Mouse (Mus musculus) heart, postnatal 4 days (tissue): Measurements from ENCODE around the gene Hipk4. TPM values are rescaled to one million over a fixed set of nuclear protein-coding genes. Genes with fewer than 3 reads are reported as not detected.

Experiments
- DNase-seq: peaks from one replicate; pipeline ENCODE4 v3.0.0; 2021
- total RNA-seq, 2 experiments: library from RNA; stranded (reverse); gene quantifications; 2 replicates each; pipeline ENCODE4 v1.2.3; 2021

Gene Hipk4
- total RNA-seq: 1 to 10 TPM in 1 of 2 experiments, under 1 TPM in 1; 0.83 to 1.0 TPM

- no peak for DNase-seq
Observed at GRCm38 (mm10) chr7:27522967-27523366, at the start of gene Hipk4. Hipk4 (plus strand) TSS chr7:27523267.

- no peak for DNase-seq
Observed at GRCm38 (mm10) chr7:27473835-27474489, 49.1 kb upstream of the Hipk4 start.

GRCm38 (mm10) chr7:27474490-27474954, 48.5 kb upstream of the Hipk4 start:
- DNase-seq: peak; percentile 99

DNA sequence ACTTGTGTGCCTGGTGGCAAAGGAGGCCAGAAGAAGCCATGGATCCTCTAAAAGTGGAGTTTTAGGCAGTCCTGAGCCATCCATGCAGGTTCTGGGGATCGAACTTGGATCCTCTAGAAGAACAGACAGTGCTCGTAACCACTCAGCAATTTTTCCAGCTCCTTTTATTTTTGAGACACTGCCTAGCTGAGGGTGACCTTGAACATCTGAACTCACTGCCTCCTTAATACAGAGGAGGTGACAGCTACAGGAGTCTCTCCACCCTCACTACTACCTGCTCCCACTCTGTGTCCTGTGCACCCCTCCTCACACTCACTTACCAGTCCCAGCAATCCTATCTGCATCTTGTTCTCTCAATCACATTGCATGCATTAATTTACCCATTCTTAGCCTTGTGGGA, 47.5 kb upstream of the Hipk4 start:
- DNase-seq: no peak

- DNase-seq: peak; percentile 36
Observed at GRCm38 (mm10) chr7:27476098-27476635, 46.9 kb upstream of the Hipk4 start.

DNA sequence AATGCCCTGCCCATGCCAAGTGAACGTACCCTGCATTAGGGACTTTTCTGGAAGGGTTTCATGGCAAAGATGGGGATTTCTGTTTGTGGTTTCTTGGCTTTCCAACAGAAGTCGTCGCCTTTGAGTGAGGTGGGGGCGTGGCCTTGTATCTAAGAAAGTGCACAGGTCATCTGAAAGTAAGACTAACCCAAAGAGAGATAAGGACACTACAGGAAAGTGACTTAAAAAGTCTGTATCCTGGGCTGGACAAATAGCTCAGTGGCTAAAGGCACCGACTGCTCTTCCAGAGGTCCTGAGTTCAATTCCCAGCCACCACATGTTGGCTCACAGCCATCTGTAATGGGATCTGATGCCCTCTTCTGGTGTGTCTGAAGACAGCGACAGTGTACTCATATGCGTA, 44.5 kb upstream of the Hipk4 start:
- DNase-seq: no peak

- DNase-seq: no peak
Observed at GRCm38 (mm10) chr7:27479750-27480149, 43.3 kb upstream of the Hipk4 start.

DNA sequence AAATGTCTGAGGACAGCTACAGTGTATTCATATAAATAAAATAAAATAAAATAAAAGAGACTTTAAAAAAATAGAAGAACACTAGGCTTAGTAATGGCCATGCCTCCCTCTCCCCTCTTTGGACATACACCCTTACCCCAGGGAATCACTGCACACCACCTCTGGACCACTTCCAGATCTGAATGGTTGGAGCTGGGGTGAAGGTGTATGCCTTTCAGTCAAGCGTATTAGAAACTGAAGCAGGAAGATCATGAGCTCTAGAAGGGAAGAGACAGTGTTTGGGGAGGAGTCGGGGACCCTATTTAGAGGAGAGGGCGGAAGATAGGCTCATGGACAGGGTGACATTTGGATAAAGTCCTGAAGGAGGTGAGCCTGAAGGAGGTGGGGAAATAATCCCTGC, 42.6 kb upstream of the Hipk4 start:
- no peak for DNase-seq

DNA sequence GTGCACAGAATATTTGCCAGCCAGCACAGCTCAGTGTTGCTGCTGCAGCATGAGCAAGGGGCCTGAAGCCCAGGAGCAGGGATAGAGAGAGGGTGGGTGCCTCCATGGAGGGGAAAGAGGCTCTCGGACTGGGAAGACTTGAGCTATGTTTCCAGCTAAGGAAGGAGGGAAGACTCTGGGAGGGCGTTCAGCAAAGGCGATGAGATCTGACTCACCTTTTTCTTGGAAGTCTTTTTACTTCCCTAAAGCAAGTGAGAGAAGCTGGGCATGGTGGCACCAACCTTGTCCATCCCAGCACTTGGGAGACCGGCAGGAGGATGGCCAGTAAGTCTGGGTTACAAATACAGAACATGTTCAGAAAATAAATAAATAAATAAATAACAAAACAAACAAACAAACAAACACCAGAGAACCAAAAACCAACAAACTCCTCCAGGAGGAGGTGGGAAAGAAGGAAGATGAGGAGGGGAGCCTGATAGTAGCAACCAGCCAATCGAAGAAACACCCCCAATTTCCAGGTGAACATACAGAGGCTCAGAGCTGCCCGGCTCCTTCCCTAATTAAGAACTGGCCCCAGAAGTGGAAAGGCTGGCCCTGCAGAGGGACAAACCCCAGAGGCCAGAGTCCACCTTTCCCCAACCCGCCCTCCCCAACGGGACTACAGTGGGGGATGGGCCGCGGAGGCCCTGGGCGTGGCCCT, 42.0 kb upstream of the Hipk4 start:
- no peak for DNase-seq

- peak; percentile 92 for DNase-seq
Observed at GRCm38 (mm10) chr7:27481627-27481969, 41.5 kb upstream of the Hipk4 start.

GRCm38 (mm10) chr7:27483860-27484259, 39.2 kb upstream of the Hipk4 start:
- DNase-seq: no peak

GRCm38 (mm10) chr7:27486102-27486769, 36.8 kb upstream of the Hipk4 start:
- no peak for DNase-seq

DNA sequence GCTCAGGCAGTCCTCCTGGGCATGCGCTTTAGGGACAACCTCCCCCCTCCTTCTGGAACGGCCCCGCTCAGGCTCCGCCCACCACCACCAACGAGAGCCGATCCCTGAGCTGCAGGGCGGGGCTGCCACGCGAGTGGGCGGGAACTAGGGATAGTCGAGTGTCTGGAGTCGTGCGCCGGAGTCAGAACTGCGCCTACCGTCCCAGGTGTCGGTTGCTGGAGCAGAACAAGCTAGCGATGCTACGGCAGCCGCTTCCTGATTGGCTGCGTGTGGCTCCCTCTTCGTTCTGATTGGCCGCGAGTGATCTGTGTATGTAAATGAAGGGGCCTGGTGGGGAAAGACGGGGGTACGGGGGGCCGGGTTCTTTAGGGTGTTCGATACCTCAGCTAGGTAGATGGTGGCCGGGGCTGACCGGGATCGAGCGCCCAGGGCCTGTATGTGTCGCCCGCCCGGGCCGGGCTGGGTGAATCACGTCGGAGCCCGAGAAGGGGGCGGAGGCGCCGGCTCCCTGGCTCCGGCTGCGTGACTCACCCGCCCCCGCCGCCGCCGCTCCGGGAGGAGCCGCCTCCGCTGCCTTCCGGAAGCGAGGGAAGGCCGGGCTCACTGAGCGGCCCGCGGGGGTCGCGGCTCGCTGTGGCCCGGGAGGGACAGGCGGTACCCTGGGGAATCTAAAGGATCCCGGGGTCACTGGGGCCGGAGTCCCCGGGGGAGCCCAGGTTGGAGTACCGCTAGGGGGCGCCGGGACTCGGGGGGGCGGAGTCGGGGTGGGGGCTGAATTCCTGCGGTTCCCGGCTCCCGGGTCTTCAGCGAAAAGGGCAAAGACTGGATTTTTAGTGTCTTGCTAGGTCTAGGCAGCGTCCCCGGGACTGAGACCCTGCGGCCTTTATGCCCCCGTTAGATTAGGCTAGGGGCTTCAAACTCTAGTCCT, 36.0 kb upstream of the Hipk4 start, which contains the start of gene Sertad1:
TSS of gene Sertad1 (plus strand) at position 141 of the 928 bp plus-strand sequence.
- DNase-seq: peak; percentile 100

DNA sequence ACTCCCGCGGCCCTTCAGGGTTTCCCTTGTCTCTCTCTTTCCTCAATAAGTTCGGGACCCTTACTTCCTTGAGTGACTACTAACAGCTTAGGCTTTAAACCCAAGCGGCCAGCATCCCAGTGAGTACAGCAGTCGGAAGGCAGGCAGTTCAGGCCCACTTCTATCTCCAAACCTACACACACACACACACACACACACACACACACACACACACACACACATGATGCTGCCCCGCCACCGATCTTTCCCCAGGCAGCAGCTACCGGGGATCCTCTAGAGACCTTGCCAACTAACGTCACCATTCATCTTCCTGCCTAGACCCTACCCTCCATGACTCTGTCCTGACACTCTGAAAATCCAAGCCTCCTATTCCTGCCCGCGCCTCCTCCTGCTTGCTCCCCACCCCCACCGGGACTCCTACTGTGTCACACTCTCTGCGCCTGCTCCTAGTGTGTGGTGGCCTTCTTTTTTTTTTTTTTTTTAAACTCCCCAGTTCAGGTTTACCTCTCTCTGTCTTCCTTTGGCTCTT, 35.3 kb upstream of the Hipk4 start:
- peak; percentile 84 for DNase-seq

DNA sequence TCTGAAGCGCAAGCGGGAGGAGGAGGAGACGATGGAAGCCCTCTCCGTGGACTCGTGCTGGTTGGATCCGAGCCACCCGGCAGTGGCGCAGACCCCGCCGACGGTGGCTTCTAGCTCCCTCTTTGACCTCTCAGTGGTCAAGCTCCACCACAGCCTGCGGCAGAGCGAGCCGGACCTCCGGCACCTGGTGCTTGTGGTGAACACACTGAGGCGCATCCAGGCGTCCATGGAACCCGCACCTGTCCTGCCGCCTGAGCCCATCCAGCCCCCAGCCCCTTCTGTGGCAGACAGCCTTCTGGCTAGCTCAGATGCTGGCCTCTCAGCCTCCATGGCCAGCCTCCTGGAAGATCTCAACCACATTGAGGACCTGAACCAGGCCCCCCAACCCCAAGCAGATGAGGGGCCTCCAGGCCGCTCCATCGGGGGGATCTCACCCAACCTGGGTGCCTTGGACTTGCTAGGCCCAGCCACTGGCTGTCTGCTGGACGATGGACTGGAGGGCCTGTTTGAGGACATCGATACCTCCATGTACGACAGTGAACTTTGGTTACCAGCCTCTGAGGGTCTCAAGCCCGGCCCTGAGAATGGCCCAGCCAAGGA, 33.7 kb upstream of the Hipk4 start:
- no peak for DNase-seq

DNA sequence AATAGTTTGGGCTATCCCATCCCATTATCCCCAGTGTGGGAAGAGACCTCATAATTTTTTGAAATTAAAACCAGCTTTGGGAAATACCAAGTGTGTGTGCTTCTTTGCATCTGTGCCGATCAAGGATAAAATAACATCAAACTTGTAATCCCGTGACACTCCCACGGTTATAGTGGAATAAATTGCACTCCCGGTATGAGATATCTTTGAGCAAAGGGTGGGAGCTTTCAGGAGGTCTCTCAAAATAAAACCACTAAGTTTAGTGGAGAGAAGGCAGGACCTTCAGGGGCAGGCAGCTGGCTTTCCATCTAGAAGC, 32.9 kb upstream of the Hipk4 start:
- no peak for DNase-seq

DNA sequence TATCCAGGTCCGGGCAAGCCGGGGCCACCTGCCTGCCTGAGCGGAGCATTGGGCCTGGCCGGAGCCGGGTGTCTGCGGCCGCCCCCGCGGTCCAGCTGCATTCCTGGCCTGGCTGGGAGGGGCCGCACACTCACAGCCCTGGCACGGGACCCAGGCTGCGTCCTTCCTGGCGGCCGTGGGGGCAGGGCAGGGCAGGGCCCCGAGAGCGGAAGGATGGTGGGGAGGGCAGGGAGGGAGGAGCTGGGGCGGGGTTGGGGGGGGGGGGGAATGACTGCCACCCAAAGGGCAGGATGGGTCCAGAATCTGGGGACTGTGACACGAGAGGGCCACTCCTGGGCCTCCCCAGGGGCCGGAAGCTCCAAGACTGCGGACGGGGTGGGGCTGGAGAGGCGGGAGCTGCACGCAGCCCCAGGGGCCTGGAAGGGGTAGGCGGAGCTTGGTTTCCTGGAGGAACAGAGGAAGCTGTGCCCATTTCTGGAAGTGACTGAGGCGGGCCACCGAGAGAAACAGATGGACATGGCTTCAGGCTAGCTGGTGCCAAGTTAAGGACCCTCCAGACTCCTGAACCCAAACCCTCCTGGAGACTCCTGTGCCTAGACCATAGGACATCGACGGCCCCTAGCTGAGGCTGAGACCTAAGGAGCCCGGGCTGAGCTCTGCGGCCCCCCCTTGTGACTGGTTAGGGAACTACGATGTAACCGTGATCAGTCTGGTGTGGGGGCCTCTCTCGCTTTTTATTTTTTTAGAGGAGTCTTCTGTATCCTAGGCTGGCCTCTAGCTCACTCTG, 32.3 kb upstream of the Hipk4 start:
- DNase-seq: peak; percentile 96

DNA sequence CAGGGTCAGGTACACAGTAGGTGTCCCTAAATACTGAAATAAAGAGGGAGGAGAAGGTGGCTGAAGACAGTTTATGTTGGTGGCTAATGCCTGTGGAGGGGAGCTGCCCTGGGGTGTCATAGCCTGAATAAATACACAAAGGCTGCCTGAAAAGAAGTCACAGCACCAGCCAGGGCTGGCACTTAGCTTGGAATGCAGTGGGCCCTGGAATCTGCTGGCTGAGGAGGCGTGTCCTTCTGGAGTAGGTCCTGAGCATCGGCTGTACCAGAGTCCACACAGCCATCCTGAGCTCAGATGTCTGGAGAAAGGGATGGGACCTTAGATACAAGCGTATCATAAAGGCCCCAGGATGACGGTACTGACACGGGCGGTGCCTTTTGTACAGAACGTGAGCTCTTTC, 31.2 kb upstream of the Hipk4 start:
- no peak for DNase-seq

DNA sequence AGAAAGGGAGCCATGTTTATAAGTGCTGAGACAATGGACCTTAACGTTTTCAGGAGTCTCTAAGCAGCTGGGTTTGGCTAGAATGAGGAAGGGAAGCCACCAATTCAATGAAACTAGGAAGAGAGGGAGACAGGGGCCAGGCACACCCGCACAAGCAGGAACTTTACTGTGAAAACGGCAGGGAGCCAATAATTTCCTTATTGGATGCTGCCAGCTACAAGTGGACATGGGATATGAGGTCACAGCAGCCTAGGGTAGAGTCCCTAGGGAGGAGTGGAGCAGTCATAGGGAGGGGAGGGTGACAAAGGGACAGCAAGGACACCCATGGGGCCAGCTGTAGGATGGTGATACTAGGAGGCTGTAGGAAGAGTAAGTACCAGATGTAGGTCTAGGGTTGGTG, 30.0 kb upstream of the Hipk4 start:
- DNase-seq: no peak

DNA sequence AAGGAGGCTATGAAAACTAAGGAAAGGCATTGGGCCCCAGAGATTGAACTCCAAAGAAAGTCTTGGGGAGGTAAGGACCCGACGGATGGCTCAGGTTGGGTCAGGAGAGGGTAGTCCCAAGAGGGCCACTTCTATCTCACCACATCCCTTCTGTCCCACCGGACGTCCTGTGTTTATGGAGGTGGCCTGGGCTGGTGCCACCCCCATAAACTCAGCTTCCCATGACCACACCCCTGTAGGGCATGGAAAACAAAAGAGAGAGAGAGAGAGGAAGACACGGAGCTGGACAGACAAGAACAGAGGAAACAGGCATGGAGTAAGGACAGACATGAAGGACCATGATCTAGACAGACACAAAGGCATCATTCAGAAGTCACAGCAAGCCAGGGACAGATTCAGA, 29.6 kb upstream of the Hipk4 start:
- DNase-seq: no peak
